Mouse (Mus musculus): ENCODE measurements at regions not wholly inside any gene's neighbourhood (a gene's known extent, or its start where the extent isn't known, plus 50 kb on each side); places are given as distances from the start of the nearest gene placed in this dataset.

DNA sequence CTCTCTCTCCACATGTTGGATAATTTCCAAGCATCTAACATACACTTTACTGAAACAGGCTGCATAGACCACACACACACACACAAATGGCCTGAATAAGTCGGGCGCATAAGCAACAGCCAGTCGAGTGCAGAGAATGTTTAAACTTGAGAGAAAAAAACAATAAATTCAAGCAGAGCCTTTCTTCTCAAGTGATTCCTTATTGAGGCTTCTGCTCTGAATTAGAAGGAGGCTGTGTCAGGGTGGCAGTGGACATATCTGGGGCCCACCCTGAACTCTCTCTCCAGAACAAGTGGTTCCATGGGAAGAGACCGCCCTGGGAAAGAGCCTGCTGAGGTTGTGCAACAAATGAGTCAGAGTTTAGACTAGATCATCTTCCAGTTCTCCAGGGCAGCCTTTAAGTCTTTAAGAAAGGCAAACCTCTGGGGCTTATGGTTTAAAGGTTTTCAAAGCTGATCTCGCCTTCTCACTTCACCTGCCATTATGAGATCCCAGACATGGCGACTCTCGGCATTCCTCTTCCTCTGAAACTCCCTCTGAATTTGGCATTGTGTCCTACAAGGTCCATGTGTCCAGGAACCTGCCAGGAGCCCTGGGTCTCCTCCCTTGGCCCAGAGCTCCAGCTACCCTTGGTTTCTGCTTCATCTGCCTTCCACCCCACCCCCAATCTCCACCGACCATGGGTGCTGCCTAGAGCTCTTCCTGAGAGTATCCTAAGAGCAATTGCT is 445.3 kb downstream of the Wdr11 start:
- peak; percentile 79 for DNase-seq (ENCODE audit: low read depth)

DNA sequence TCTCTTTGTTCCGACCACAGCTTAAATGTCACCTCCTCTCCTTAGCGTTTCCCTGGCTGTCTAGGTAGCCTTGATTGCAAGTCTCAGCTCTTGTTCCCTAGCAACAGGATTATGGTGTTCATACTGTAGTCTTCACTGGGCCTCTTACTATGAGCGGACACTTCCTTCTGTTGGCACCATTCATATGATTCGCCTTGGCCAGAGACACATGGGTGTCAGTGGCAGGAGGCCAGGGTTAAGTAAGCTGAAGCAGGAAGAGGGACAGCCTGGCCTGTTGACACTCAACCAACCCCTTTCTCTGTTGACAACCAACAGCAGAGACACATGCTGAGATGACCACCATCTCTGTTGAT is 445.9 kb downstream of the Wdr11 start:
- DNase-seq (ENCODE audit: low read depth), result peak; percentile 41

DNA sequence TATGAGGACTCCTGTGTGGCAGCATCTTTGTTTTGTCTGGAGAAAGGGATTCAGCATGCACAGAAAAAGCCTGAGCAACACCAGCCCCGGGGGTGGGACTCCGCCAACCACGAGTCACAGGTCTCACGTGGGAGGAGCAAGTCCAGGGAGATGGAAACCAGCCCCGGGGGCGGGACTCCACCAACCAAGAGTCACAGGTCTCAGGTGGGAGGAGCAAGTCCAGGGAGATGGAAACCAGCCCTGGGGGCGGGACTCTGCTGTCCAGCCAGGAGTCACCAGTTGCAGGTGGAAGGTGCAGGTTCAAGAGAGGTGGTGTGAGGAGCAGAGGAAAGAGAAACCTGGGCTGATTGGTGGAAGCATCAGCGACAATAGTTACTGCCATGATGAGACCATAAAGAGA is 448.9 kb downstream of the Wdr11 start:
- DNase-seq (ENCODE audit: low read depth), result peak; percentile 46

DNA sequence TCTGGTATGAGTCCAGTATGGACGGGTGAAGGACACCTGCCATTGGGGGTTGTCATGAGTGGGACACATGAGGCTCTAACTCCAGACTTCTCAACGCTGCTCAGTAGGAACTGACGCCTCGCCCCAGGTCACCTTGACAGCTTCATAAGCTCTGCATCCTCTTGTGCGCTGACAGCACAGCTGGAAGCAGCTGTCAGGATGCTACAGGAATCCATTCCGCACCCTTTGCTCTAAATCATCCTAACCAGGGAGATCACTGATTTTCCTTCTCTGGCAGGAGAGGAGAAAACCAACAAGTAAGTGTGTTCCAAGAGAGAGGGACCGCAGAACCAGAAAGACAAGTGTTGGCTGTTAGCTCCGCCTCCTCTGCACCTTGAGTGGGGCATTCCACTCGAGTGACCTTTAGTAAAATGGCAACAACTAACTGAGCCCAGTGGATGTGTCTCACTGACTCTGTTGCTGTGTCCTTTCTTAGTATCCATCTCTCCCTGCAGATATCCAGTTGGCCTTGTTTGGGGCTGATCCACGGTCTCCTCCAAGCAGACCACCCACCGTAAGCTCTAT is 449.8 kb downstream of the Wdr11 start:
- DNase-seq (ENCODE audit: low read depth), result no peak

DNA sequence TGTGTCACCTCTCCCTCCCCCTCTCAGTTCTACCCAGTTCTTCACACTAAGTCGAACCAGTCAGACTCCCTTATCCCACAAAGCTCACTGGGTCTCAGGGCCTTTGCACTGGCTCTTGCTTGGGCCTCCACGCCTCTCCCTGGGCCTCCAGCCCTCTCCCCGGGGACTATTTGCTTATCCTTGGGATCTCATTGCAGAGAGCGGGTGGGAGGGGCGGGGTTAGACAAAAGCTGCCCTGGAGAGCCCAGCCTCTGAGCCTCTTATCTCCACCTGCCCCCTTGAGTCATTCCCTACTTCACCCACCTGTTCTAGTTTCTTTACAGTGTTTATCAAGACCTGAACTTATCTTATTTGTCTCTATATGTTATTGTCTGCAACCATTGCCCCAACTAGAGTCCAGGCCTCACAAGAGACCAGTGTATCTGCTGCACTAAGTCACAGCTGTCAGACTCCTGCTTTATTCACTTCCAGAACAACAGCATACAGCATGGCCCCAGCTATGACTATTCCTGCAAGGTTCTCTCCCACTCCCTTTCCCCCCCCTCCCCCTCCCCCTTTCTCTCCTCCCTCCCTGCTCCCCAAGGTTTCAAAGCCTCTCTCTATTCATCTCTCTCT is 450.7 kb downstream of the Wdr11 start:
- no peak for DNase-seq (ENCODE audit: low read depth)

DNA sequence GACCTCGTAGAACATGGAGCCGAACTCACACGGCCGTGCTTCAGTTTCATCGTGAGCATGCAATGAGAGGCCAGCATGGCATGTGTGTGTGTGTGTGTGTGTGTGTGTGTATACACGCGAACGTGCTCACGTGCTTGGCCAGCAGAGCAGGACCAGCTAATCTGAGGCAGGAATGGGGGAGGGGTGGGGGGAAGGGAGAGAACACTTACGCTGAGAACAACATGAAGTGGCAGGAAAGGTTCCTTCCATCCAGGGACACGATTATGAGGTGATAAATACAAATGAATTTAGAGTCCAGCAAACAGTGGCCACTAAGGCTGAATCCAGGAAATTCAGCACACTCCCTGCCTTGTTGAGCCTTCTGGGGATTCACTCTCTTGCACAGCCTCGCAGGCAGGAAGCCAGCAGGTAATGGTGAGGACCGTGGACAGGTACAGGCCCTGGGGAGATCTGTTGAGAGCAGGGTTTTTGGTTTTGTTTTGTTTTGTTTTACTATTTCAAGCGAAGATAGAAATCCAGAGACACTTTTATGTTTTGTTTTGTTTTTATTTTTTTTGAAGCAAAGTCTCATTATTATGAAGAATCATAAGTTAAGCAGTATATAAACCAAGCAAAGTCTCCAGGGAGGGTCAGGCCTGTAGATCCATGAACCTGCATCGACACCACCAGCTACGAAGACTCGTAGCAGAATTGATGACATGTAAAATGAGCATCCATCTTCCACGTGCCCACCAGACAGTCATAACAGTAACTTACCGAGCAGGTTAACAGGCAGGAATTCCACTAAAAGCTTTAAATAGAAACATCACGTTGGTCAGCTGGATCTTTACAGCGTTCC is 452.0 kb downstream of the Wdr11 start:
- no peak for DNase-seq (ENCODE audit: low read depth)

DNA sequence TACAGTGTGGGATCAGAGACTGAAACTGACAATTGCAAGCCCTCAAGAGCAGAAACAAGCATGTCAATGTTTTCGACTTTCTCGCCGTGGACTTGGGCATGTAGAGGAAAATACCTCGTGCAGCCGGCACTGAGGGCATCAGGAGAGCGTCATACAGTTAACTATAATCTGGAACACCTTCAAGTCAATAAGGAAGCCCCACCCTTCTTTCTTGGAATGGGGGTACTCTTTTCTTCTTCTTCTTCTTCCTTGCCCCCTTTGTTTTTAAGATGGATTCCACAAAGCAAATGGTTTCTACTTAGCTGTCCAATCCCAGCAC is 452.5 kb downstream of the Wdr11 start:
- DNase-seq (ENCODE audit: low read depth), result no peak

DNA sequence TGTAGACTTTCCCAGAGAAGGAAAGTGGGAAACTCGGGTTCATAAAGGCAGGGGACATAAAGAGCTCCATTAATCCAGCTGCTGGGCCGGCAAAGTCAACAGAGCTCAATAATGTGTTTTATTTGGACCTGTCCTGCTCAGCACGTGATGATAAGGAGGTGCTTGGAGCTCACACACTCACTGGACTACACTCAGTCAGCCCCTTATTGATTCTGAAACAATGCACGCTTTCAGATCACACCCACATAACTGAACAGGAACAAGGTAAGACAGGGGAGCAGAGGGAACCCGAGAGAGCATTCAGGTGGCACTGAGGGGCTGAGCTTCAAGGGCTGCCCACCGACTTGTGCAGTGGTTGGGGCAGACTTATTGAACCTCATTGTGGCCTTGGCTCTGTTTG is 452.9 kb downstream of the Wdr11 start:
- DNase-seq (ENCODE audit: low read depth), result no peak

DNA sequence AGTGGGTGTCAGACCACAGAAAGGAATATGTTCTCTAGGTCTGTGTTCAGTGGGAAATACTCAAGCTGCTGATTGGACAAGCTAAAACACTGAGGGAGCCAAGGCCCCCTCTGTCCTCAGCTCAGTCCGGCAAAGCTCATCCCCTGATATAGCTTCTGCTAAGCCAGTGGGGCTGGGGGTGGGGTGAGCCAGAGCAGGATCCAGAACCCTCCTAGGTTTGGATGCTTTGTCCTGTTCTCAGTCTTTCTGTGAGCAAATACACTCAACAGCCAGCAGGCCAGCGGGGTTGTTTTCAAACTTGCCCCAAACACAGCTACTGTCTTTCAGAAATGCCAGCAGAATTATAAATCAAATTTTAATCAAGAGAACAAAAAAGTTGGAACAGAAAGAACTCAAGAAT is 454.4 kb downstream of the Wdr11 start:
- no peak for DNase-seq (ENCODE audit: low read depth)

DNA sequence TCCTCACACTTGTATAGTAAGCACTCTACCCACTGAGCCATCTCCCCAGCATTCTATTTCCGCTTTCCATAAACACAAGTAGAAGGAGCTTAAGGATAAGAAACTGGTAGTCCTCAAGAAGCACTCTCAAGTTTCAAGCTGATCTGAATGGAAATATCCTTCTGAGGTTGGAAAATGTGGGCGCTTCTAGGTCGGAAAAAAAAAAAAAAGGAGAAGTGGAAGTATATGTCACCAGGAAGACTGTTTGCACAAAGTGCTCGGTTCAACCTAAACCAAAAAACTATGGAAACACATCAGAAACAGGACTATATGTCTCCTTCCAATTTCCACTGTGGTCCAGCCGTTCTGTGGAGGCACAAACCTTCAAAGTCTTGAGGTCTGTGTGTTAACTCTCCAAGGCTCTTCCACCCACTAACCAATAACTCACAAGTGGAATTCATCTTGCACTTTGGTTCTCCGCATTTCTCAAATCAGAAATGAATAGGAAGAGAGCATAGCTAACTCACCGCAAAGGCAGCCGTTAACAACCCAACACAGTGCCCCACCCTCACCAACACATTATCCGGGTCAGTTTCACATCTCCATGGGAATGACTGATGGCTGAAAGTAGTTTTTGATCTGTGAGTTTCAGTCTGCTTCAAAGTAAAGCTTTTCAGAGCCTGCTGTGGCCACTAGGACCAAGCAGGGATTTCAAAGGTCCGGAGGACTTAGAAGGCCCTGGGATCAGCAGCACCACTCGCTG is 455.8 kb downstream of the Wdr11 start:
- DNase-seq (ENCODE audit: low read depth), result no peak

DNA sequence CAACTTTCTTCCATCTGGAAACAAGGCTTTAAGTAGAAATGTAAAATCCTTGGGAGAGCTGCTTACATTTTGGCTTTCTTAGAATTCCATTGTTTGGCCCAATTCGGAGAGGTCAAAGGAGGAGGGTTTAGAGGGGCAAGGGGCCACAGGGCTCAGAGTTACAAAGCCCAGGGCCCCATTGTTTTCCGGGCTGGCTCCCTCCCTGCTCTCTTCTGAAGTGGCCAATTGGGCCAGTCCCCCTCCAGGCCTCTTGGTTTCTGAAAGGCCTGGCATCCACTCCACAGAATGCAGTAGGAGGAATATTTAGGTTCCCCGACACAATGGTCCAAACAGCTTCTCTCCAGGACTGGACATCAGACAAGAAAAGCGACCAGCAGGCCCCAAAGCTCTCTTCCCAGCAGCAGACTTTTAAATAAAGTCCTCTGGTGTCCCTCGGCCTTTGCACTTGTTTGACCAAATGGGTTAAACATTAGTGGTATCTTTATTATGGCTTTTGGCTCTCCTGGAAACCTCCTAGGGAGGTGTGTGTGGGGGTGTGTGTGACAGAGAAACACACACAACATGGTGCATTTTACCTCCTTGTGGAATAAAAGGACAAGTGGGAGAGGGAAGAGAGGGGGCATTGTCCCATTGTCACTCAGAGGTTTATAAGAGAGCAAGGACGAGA is 456.6 kb downstream of the Wdr11 start:
- no peak for DNase-seq (ENCODE audit: low read depth)

DNA sequence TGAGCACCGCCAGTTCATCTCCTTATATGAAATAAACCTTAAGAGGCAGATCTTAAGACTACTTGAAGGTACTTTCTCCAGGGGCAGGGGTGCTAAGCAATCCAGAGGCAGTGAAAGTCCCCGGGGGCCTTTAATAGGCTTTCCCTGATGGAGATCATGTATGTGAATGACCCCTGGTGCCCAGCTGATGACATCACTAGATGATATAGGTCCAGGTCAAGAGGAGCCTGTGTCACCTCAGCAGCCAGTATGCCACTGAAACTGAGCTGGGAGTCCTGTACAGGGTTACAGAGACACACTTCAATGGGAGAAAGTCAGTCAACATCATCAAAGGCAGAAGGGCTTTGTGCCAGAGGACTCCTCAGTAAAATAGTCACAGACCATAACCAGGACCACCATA is 457.8 kb downstream of the Wdr11 start:
- no peak for DNase-seq (ENCODE audit: low read depth)

DNA sequence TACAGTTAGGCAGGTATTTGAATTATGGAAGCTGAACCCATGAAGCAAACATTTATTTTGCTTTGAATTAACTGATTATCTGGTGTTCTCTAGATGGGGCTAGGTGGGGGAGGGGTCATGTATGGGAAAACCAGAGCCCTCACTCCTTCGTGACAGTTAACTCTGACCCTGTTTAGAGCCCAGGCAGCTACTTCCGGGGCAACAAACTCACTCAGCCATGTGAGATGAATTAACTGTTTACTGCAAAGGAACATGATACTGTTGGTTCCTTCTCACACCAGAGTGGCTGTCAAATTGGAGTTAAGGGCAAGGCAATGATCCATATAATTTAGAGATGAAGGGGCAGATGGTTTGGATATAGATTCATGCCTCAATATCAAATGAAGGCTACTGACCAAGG is 458.5 kb downstream of the Wdr11 start:
- DNase-seq (ENCODE audit: low read depth), result no peak

DNA sequence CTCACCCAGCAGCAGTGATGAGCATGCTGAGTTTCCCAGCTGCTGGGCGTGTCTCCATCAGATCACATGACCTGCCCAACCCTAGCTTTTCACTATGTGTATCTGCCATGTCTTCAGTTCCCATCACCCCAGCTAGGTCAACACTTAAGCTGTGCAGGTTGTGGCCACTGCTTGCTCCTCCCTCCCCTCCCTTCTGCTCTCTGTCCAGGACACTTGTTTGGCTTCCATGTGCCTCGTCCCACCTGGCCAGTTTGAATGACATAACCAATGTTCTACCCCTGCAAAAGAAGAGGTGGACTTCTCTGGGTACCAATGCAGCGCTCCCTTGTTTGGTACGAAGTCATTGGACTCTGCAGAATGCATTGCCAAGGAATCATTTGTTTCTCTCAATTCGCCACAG is 460.7 kb downstream of the Wdr11 start:
- no peak for DNase-seq (ENCODE audit: low read depth)

DNA sequence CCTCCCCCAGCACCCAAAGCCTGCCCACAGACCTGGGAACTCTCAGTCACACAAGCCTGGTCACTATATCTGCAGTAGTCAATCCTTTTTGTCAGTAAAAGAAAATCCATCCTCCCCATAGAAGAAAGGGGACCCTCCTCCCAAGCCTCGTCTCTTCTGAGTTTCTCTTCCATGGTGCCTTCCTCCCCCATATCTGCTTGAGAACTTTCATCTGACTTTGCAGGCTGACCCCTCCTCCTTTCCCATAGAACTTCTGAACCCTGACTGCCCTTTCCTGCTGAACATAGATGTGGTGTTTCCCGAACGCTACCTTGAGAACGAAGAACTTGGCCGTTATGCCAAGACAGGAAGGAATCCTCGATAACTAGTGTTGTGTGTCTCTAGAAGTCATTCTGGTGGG is 462.5 kb downstream of the Ate1 start:
- no peak for DNase-seq (ENCODE audit: low read depth)

DNA sequence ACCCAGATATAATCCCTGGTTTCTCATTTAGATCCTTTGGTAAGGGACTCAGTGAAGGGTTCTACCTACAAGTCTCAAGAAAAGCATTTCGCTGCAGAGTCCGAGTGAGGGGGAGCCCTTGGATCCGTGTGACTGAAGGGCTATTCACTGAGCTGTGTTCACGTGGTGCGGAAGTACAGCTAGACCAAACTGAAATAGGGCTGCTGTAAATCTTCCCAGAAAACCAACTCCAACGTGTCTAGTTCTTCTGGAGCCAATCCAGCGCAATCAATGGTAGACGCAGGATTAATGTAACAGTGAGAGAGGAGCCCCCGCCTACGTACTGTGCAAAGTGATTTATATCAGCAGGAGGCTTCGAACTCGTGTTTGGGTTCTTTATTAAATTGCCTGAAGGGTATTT is 461.9 kb downstream of the Ate1 start:
- no peak for DNase-seq (ENCODE audit: low read depth)

DNA sequence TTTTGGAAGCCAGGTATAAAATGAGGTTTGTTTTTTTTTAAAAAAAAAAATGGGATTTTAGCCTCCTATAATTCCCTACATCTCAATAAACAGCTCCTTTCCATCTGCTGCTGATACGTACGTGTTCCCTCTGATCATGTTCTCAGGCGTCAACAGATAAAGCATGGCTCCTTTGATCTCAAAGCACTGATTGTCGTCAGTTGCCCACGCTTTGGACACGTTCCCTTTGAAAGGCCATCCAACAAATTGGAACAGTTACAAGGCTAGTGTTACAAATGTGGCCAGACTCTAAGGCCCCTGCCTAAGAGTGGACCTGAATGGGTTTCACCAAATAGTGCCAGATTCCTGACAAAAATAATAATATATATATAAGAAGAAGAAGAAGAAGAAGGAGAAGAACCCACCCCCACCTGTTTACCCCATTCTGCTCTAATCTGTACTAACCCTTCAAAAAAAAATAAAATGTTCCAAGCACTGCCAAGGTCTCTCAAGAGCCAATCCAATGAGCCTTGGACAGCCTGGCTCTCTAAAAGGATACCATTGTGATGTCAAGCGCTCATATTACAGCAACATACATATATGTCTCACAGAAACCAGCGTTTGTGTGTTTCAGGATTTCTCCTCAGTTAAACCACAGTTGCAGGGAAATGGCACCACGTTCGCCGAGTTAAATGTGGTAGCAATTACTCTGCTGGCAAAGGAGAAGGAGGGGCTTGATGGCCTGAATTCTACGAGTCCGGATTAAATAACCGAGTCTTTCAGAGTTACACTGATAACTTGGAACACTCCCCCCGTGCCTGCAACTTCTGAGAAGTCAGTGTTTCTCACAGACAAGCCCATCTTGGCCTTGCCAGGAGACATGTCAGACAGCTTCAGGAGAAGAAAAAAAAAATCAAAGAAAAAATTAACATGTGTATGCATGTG is 460.2 kb downstream of the Ate1 start:
- DNase-seq (ENCODE audit: low read depth), result no peak

DNA sequence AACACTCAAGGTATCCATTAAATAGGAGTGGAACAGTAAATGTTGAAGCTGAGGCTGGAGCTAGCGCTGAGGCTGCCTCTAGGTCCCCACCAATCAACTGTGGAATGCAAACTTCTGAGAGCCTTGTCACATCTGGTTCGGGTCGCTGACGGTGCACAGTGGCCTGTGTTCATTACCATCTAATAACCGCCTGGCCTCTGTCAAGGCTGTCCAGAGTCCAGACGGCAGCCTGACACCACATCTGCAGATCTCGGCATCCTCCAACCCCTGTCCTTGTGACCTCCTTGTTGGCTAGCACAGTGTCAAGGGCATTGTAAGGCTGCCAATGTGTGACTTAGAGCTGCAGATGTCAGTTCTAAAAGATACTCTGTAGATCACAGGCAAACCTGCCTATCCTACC is 455.7 kb downstream of the Ate1 start:
- no peak for DNase-seq (ENCODE audit: low read depth)

DNA sequence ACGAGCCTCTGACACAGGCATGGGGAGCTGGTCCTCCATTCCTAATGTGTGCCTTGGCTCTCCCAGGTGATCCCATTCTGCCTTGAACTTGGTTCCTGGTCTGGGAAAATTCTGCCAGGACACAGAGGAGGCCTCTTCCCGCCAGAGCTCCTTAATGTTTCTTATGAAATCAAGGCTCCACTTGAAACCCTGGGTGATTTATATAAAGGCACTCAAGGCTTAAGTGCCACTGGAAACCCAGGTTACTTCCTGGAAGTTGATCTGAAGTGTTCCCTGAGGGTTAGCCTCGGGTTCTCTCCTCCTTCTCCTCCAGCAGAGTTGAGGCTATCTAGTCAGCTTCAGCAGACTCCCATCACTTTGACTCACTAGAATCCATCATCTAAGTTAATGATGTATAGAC is 451.9 kb downstream of the Ate1 start:
- DNase-seq (ENCODE audit: low read depth), result no peak

DNA sequence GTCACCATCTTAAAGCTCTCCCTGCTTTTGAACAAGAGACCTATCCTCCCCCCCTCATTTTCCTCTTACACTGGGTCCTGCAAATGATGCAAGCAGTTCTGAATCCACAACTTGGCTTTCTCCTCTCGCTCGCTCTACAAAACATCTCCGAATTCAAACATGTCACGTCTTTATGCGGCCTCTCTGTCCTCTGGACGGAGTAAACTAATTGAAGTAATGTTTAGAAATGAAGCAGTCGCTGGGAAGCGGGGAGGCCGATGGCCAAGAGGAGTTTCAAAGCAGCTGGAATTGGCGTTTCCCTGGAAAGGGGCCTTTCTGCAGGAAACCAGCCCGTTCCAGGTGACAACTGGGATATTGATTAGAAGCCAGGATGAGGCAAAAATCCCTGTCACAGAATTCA is 446.8 kb downstream of the Ate1 start:
- no peak for DNase-seq (ENCODE audit: low read depth)
